Mouse (Mus musculus) cortical plate, adult 2 months (tissue): Measurements from ENCODE around the gene Rorc. TPM values are rescaled to one million over a fixed set of nuclear protein-coding genes. Genes with fewer than 3 reads are reported as not detected.

Experiments used
- H3K27ac ChIP-seq: fragments of 200-500 bp; 2 replicates; pipeline ENCODE4 v1.5.1; 2012; ENCODE audit warnings: low read length, control low read depth, inconsistent platforms; ENCODE audit not compliant: insufficient read depth
- H3K4me1 ChIP-seq: fragments of 200-500 bp; 2 replicates; pipeline ENCODE4 v1.6.1; 2011; ENCODE audit warnings: low read length; ENCODE audit not compliant: control insufficient read depth, insufficient read depth
- H3K4me3 ChIP-seq: fragments of 200-500 bp; 2 replicates; pipeline ENCODE4 v1.5.1; 2011; ENCODE audit warnings: mild to moderate bottlenecking, low read length, control low read depth; ENCODE audit not compliant: insufficient read depth
- CTCF ChIP-seq: fragments of 200-500 bp; IDR thresholded peaks from 2 replicates; pipeline ENCODE4 v1.5.1; 2011; ENCODE audit warnings: mild to moderate bottlenecking, control low read depth, low read length; ENCODE audit not compliant: insufficient read depth; ENCODE audit errors: extremely low read depth
- POLR2A ChIP-seq: fragments of 200-500 bp; IDR thresholded peaks from 2 replicates; pipeline ENCODE4 v1.6.1; 2011; ENCODE audit warnings: mild to moderate bottlenecking, low read length, control low read depth; ENCODE audit not compliant: insufficient read depth; ENCODE audit errors: extremely low read depth
- polyA plus RNA-seq: library from polyadenylated mRNA; depleted of rRNA; stranded (reverse); fragments of >200 nt; gene quantifications from 2 replicates; pipeline ENCODE4 v1.2.3, GENCODE M21; 2012

Gene Rorc
- polyA plus RNA-seq, 1 experiment, result 2.0 TPM

DNA sequence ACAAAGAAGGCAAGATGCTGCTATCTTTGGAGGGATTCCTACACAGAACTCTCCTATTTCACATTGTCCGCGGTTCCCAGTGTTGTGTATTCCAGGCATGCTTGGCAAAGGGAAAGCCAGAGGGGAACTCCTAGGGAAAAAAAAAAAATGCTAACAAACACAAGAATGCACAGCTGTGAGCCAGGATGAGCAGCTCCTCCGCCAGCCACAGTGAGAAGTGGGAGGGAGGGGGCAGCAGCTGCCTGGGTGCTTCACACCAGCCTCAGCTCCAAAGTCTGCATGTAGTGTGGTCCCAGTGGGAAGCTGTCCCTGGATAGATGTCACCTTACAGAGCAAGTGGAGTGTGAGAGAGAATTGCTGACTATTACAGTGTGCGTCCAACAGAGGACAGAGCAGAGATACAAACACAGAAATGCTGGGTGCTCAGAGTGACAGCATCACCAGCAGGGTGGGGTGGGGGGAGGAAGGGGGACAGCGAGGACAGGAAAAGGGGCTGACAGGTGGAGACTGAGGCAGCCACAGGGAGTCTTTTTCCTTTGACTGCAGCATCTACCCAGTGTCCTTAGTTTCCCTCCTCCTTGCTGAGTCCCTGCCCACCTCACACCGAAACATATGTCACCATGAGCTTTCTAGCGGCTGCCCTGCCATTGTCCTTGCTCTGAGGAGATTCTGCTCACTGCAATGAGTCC is 31.9 kb downstream of the Rorc start:
- H3K27ac ChIP-seq, result no peak overlapping the region
- no peak for TF ChIP-seq POLR2A
- TF ChIP-seq CTCF, result no peak

DNA sequence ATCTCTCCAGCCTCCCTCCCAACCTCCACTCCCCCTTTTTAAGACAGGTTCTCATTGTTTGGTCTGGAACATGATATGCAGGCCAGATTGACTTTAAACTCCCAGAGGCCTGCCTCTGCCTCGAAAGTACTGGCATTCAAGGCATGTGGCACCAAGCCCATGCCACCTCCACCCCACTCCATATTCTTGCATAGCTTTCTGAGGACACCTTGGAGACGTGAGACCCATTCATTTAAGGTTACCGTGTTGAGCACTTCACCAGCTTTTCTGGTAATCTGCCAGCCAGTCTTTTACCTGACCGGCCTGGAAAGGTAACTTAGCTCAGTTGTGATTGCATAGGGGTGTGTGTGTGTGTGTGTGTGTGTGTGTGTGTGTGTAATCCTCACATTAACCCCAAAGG is 33.0 kb downstream of the Rorc start:
- Histone ChIP-seq H3K4me1 (peaks cover 7% of the 10 kb centered on the region; the same call in 1 of the 2 replicates), H3K27ac (no peak overlapping the region), H3K4me3 (no peak overlapping the region)
- TF ChIP-seq CTCF, result no peak
- TF ChIP-seq POLR2A, result no peak

More for the DNA sequence above, 31.9 kb downstream of the Rorc start:
- H3K4me3 ChIP-seq, result no peak overlapping the region
- peaks cover 9% of the 10 kb centered on the region for H3K4me1 ChIP-seq

DNA sequence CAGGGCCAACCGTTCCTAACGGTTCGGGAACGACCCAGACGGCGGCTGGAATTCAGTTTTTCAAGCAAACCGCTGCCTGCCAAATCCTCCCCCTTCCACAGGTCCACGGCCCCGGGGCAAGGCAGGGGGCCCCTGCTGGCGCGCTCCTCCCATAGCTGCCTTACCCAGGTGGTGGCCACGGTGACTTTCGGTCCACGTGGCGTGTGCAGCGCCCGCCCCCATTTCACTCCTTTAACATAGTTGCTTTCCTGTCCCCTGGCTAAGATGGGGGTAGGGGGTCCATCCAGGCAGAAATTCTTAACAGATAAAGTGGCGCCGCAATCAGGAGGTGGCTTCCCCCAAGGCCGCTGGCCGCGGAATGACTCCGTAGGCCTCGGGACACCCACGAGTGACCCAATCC is 39.9 kb downstream of the Rorc start:
- H3K27ac ChIP-seq, result peak overlapping the region; percentile 24; the same call in 1 of the 2 replicates
- TF ChIP-seq CTCF, result no peak
- no peaks in the 10 kb centered on the region for H3K4me1 ChIP-seq
- H3K4me3 ChIP-seq, result peak overlapping the region; percentile 71

DNA sequence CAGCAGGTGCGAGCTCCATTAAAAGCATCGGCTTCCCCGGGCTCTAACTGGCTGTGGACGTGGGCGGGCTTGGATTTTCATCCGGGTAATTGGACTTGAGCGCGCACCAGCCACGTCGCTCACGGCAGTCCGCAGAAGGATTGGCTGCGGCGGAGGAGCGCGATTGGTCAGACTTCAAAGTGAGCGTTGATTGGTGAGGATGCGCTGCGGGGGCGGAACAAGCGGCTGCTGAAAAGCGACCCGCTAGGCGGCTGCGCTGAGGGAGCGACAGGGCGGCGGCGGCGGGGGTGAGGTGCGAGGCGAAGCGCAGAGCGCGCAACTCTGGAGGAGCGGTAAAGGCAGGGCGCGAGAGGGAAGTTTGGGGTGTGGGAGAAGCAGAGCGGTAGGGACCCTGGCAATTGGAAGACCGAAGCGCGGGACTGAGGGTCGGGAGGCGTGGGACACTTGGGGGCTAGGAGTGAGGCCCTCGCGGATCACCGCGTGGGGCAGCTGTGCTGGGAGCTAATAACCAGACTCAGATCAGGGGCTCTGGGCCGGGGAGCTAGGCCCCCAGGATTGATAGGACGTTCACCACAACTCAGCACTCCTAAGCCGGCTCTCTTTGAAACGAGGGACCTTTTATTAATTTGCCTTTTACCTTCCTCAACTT is 40.6 kb downstream of the Rorc start, which contains the start of gene Tdrkh:
Gene Tdrkh (plus strand): TSS at position 243 of the 649 bp plus-strand sequence.
- TF ChIP-seq CTCF, result no peak
- H3K4me1 ChIP-seq, result no peaks in the 10 kb centered on the region
- H3K4me3 ChIP-seq, result peak within 1 kb of the TSS; percentile 71
- peak within 1 kb of the TSS; percentile 52; the same call in 1 of the 2 replicates for H3K27ac ChIP-seq

DNA sequence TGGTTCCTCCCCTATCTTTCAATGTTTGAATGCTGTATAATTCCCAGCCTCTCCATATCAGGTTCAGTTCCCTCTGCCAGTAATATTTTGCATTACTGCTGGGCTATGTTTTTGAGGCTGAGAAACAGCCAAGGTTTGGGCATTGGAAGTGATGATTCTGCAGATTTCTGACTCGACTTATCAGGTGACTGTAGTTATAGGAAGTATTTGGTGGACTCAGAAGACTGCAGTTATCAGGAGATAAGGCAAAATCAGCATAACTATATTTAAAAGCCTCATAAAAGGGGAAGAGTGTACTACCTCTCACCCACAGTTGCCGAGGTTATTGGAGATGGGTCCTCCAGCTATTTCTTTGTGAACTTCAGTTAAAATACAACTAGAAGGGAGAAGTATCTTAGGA is 58.4 kb downstream of the Rorc start:
- no peaks in the 10 kb centered on the region for H3K4me1 ChIP-seq
- TF ChIP-seq CTCF, result no peak
- no peak for TF ChIP-seq POLR2A
- H3K4me3 ChIP-seq, result no peak overlapping the region
- no peak overlapping the region for H3K27ac ChIP-seq

DNA sequence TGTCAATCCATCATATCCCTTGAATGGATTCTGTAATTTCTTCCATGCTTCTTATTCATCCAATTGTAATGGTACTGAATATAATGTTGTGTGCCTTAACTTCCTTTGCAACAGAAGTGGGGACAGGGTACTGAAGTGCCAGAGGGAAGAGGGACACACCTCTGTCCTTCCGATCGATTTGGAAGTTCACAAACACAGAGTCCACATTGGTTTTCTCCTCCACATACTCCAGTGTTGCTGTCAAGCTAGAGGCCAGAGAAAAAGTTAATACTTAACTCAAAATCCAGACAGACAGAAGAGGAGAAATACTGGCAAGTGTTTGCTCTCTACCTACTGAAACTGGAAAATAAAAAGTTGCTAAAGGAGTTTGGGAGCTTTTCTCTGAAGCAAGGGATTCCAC is 61.7 kb downstream of the Rorc start:
- Histone ChIP-seq H3K4me1 (no peaks in the 10 kb centered on the region), H3K4me3 (no peak overlapping the region), H3K27ac (no peak overlapping the region)
- TF ChIP-seq POLR2A (no peak), CTCF (no peak)

DNA sequence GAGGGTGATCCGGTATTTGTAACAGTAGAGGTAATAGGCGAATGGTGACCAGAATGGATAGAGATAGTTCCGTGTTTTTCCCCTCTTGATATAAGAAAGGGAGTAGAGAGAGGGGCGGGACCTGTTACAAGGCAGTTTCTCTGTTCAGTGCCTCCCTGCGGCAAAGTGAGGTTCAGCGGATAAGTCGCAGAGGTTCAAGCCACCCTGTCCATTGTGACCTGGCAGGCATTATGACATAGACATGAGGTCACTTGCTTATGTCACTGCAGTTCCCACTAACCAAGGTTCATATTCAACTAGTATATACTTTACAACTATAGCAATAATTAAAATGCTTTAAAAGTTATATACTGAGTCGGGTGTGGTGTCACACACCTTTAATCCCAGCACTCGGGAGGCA is 63.8 kb downstream of the Rorc start:
- H3K27ac ChIP-seq, result no peak overlapping the region
- H3K4me1 ChIP-seq, result no peaks in the 10 kb centered on the region
- no peak for TF ChIP-seq CTCF
- no peak overlapping the region for H3K4me3 ChIP-seq

DNA sequence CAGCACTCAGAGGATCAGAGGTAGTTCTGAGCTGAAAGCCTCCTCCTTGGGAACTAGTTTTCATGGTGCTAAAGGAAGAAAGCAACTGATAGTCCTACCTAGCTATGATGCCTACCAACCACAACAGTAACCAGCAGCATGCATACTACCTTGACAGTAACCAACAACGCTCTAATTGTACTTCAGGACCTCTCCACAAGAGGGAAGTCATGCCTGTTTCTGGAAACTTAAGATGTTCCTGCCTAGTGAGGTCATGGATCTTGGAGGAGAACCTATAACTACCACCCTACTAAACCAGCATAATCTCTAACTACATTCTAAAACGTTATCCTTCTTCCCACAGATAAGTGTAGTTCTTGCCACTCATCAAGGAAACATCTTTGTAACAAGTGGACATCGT is 68.6 kb downstream of the Rorc start:
- H3K27ac ChIP-seq, result no peak overlapping the region
- no peaks in the 10 kb centered on the region for H3K4me1 ChIP-seq
- H3K4me3 ChIP-seq, result no peak overlapping the region
- TF ChIP-seq CTCF (peak; percentile 31; the same call in 1 of the 2 replicates), POLR2A (no peak)

DNA sequence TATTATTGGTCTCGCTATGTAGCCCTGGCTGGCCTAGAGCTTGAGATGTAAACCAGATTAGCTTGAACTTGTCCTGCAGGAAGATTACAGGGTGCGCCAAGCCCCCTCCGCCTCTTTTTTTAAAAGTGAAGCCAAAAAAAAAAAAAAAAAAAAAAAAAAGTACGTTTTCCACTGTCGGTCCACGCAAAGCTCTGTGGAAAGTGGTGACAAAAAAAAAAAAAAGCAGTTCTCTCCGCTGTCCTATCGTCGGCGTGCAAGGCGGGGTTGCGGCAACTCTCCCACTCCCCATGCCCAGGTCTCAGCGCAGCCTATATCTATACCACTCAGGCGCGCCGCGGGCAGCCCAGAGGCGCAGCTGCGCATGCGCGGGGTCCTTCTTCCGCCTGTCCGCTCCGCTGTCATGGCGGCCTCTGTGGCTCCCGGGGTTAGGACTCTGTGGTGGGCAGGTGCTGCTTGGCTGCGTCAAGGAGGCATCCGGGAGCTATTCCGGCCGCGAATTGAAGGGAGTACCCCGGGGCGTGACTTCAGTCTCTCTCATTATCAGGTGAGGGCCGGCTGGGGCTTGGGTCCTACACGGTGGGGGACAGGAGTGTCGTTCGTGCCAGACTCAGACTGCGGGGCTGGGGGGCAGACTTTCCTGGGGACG is 70.5 kb downstream of the Rorc start, which contains the start of gene Mrpl9:
Gene Mrpl9 (plus strand): TSS at position 368 of the 646 bp plus-strand sequence.
- no peaks in the 10 kb centered on the region for H3K4me1 ChIP-seq
- H3K4me3 ChIP-seq, result peak within 1 kb of the TSS; percentile 92
- TF ChIP-seq POLR2A (peak; percentile 82), CTCF (no peak)
- 0 out of 2 replicates have a peak within 1 kb of the TSS, but pooled peaks have one; percentile 41 for H3K27ac ChIP-seq
